Mouse (Mus musculus) thymus, adult 2 months (tissue): ENCODE data around the gene Nudt12. TPM values are rescaled to one million over a fixed set of nuclear protein-coding genes. Genes with fewer than 3 reads are reported as not detected.

Experiments
- DNase-seq: peaks from one replicate; pipeline ENCODE4 v3.0.0; 2021
- H3K27ac ChIP-seq: fragments of 200-500 bp; 2 replicates; pipeline ENCODE4 v1.5.1; 2012; ENCODE audit warnings: low read length, control low read depth; ENCODE audit not compliant: control insufficient read depth, insufficient read depth
- H3K27me3 ChIP-seq: fragments of 200-500 bp; 2 replicates; pipeline ENCODE4 v1.6.1; 2012; ENCODE audit warnings: mild to moderate bottlenecking, low read length, moderate library complexity, mixed read lengths; ENCODE audit not compliant: control insufficient read depth, insufficient read depth
- H3K36me3 ChIP-seq: fragments of 200-500 bp; 2 replicates; pipeline ENCODE4 v1.6.1; 2012; ENCODE audit warnings: mild to moderate bottlenecking, low read length, moderate library complexity; ENCODE audit not compliant: control insufficient read depth, insufficient read depth
- H3K4me1 ChIP-seq: fragments of 200-500 bp; replicated peaks from 2 replicates; pipeline ENCODE4 v1.6.1; 2012; ENCODE audit warnings: low read length; ENCODE audit not compliant: control insufficient read depth, insufficient read depth
- H3K4me3 ChIP-seq: fragments of 200-500 bp; 2 replicates; pipeline ENCODE4 v1.5.1; 2012; ENCODE audit warnings: mild to moderate bottlenecking, low read length, control low read depth, moderate library complexity; ENCODE audit not compliant: control insufficient read depth, insufficient read depth
- CTCF ChIP-seq: fragments of 200-500 bp; IDR thresholded peaks from 2 replicates; pipeline ENCODE4 v1.5.1; 2012; ENCODE audit warnings: mild to moderate bottlenecking, control low read depth, low read length, moderate library complexity, borderline replicate concordance; ENCODE audit not compliant: control insufficient read depth, poor library complexity, insufficient read depth; ENCODE audit errors: extremely low read depth
- POLR2A ChIP-seq: fragments of 200-500 bp; IDR thresholded peaks from 2 replicates; pipeline ENCODE4 v1.6.1; 2012; ENCODE audit warnings: mild to moderate bottlenecking, low read length, control low read depth, moderate library complexity; ENCODE audit not compliant: control insufficient read depth, poor library complexity, insufficient read depth; ENCODE audit errors: extremely low read depth
- WGBS: fragments of 180-500 bp; shearing (Covaris S2); methylation state at CpG from one replicate; pipeline ENCODE4 v1.1.7; 2018; 5-methylcytosine and 5-hydroxymethylcytosine counted together
- polyA plus RNA-seq: library from polyadenylated mRNA; depleted of rRNA; stranded (reverse); fragments of >200 nt; gene quantifications from 2 replicates; pipeline ENCODE4 v1.2.3, GENCODE M21; 2012; rRNA removed

Gene Nudt12
- 1.0 and 2.0 TPM in 2 replicates for polyA plus RNA-seq

- Histone ChIP-seq H3K27ac (no peak within 1 kb of the TSS), H3K4me3 (peak within 1 kb of the TSS; percentile 62), H3K4me1 (no peaks in the 10 kb centered on the region), H3K36me3 (no peaks in the 10 kb centered on the region), H3K27me3 (no peaks in the 10 kb centered on the region)
- WGBS: 2% methylated on average over 22 of the region's 22 CpGs
- peak; percentile 50 for DNase-seq
- TF ChIP-seq POLR2A (no peak), CTCF (no peak)
Measured at GRCm38 (mm10) chr17:59013091-59013459, at the start of gene Nudt12. Nudt12 (minus strand) TSS chr17:59013372.

- no peak for DNase-seq
- Histone ChIP-seq H3K4me1 (no peaks in the 10 kb centered on the region), H3K36me3 (no peaks in the 10 kb centered on the region), H3K27me3 (no peaks in the 10 kb centered on the region), H3K27ac (no peak overlapping the region), H3K4me3 (no peak overlapping the region)
- TF ChIP-seq POLR2A (no peak), CTCF (no peak)
- 81% methylated on average over 4 of the region's 4 CpGs for WGBS
Measured at GRCm38 (mm10) chr17:59053306-59053705, 40.1 kb upstream of the Nudt12 start.

GRCm38 (mm10) chr17:59039754-59040153, 26.6 kb upstream of the Nudt12 start:
- no peaks in the 10 kb centered on the region for H3K27me3 ChIP-seq
- H3K27ac ChIP-seq: no peak overlapping the region
- no peak overlapping the region for H3K4me3 ChIP-seq
- 37% methylated on average over 5 of the region's 5 CpGs for WGBS
- H3K4me1 ChIP-seq: no peaks in the 10 kb centered on the region
- no peak for TF ChIP-seq CTCF
- no peak for TF ChIP-seq POLR2A
- no peak for DNase-seq
- H3K36me3 ChIP-seq: no peaks in the 10 kb centered on the region

- TF ChIP-seq POLR2A (no peak), CTCF (no peak)
- no peak overlapping the region for H3K27ac ChIP-seq
- WGBS: 88% methylated on average over 3 of the region's 3 CpGs
Measured at GRCm38 (mm10) chr17:59033445-59033844, 20.3 kb upstream of the Nudt12 start.

GRCm38 (mm10) chr17:59026336-59026735, 13.2 kb upstream of the Nudt12 start:
- TF ChIP-seq CTCF (no peak), POLR2A (no peak)
- no peak for DNase-seq

More at GRCm38 (mm10) chr17:59033445-59033844, 20.3 kb upstream of the Nudt12 start:
- no peaks in the 10 kb centered on the region for H3K4me1 ChIP-seq
- no peaks in the 10 kb centered on the region for H3K36me3 ChIP-seq
- DNase-seq: no peak
- no peak overlapping the region for H3K4me3 ChIP-seq
- H3K27me3 ChIP-seq: no peaks in the 10 kb centered on the region

GRCm38 (mm10) chr17:59024502-59024901, 11.3 kb upstream of the Nudt12 start:
- Histone ChIP-seq H3K36me3 (no peaks in the 10 kb centered on the region), H3K27me3 (no peaks in the 10 kb centered on the region), H3K4me1 (no peaks in the 10 kb centered on the region), H3K4me3 (no peak overlapping the region), H3K27ac (no peak overlapping the region)
- no peak for TF ChIP-seq POLR2A
- no peak for TF ChIP-seq CTCF
- DNase-seq: no peak
- 82% methylated on average over 6 of the region's 6 CpGs for WGBS

More at GRCm38 (mm10) chr17:59026336-59026735, 13.2 kb upstream of the Nudt12 start:
- H3K27me3 ChIP-seq: no peaks in the 10 kb centered on the region
- no peaks in the 10 kb centered on the region for H3K4me1 ChIP-seq
- H3K4me3 ChIP-seq: no peak overlapping the region
- 95% methylated on average over 3 of the region's 3 CpGs for whole genome bisulfite sequencing
- H3K27ac ChIP-seq: no peak overlapping the region
- H3K36me3 ChIP-seq: no peaks in the 10 kb centered on the region

GRCm38 (mm10) chr17:59023971-59024370, 10.8 kb upstream of the Nudt12 start:
- Histone ChIP-seq H3K36me3 (no peaks in the 10 kb centered on the region), H3K4me3 (no peak overlapping the region), H3K27me3 (no peaks in the 10 kb centered on the region), H3K27ac (no peak overlapping the region), H3K4me1 (no peaks in the 10 kb centered on the region)
- no peak for DNase-seq
- no peak for TF ChIP-seq CTCF
- no peak for TF ChIP-seq POLR2A
- 77% methylated on average over 5 of the region's 5 CpGs for WGBS
